Mouse (Mus musculus): ENCODE measurements around the gene Tomm40l. TPM values are rescaled to one million over a fixed set of nuclear protein-coding genes. Genes with fewer than 3 reads are reported as not detected.
A peak's percentile ranks its signal among the peaks of the same experiment; 100 is the strongest.

The Tomm40l gene
- total RNA-seq, 2 experiments from 2014 or later, result 71.4 to 71.6 TPM

GRCm38 (mm10) chr1:171205704-171206493 lies 16.4 kb downstream of the Tomm40l start:
- intact Hi-C loops (cut with DNase I), result no loop called here
- no peak for DNase-seq (ENCODE audit: extremely low spot score in 1 of 2, low spot score in 2 of 2)

GRCm38 (mm10) chr1:171204249-171204644 lies 18.1 kb downstream of the Tomm40l start:
- DNase-seq (ENCODE audit: extremely low spot score in 1 of 2, low spot score in 2 of 2), result no peak
- intact Hi-C loops (cut with DNase I), result no loop called here

GRCm38 (mm10) chr1:171203471-171204248 lies 18.7 kb downstream of the Tomm40l start:
- no peak for DNase-seq (ENCODE audit: extremely low spot score in 1 of 2, low spot score in 2 of 2)
- intact Hi-C loops (cut with DNase I), result no loop called here

- intact Hi-C loops (cut with DNase I), result no loop called here
- no peak for DNase-seq (ENCODE audit: extremely low spot score in 1 of 2, low spot score in 2 of 2)
Measured at GRCm38 (mm10) chr1:171200769-171201168, 21.5 kb downstream of the Tomm40l start.

- intact Hi-C loops (cut with DNase I), result no loop called here
- DNase-seq (ENCODE audit: extremely low spot score in 1 of 2, low spot score in 2 of 2), result no peak
Measured at GRCm38 (mm10) chr1:171199532-171199931, 22.8 kb downstream of the Tomm40l start.

- intact Hi-C loops (cut with DNase I), result no loop called here
- DNase-seq (ENCODE audit: extremely low spot score in 1 of 2, low spot score in 2 of 2), result peak; percentile 51 to 71
Measured at GRCm38 (mm10) chr1:171195887-171196397, 26.4 kb downstream of the Tomm40l start, which contains the start of gene Pcp4l1. Gene Pcp4l1, minus strand, starts transcription at chr1:171196268.

GRCm38 (mm10) chr1:171195046-171195822 lies 27.1 kb downstream of the Tomm40l start:
- intact Hi-C loops (cut with DNase I), result no loop called here
- DNase-seq (ENCODE audit: extremely low spot score in 1 of 2, low spot score in 2 of 2), result no peak

- intact Hi-C loops (cut with DNase I), result no loop called here
- no peak for DNase-seq (ENCODE audit: extremely low spot score in 1 of 2, low spot score in 2 of 2)
Measured at GRCm38 (mm10) chr1:171193911-171194830, 28.1 kb downstream of the Tomm40l start.

- peak in 1 of 2 experiments; percentile 59 for DNase-seq (ENCODE audit: extremely low spot score in 1 of 2, low spot score in 2 of 2)
- intact Hi-C loops (cut with DNase I), result no loop called here
Measured at GRCm38 (mm10) chr1:171193093-171193840, 29.0 kb downstream of the Tomm40l start.

GRCm38 (mm10) chr1:171192283-171192682 lies 30.0 kb downstream of the Tomm40l start:
- DNase-seq (ENCODE audit: extremely low spot score in 1 of 2, low spot score in 2 of 2), result no peak

GRCm38 (mm10) chr1:171190832-171191231 lies 31.5 kb downstream of the Tomm40l start:
- intact Hi-C loops (cut with DNase I), result no loop called here

More at GRCm38 (mm10) chr1:171192283-171192682, 30.0 kb downstream of the Tomm40l start:
- intact Hi-C loops (cut with DNase I), result no loop called here

GRCm38 (mm10) chr1:171189476-171190114 lies 32.7 kb downstream of the Tomm40l start:
- DNase-seq (ENCODE audit: extremely low spot score in 1 of 2, low spot score in 2 of 2), result no peak
- intact Hi-C loops (cut with DNase I), result no loop called here

More at GRCm38 (mm10) chr1:171190832-171191231, 31.5 kb downstream of the Tomm40l start:
- DNase-seq (ENCODE audit: extremely low spot score in 1 of 2, low spot score in 2 of 2), result no peak

GRCm38 (mm10) chr1:171189046-171189445 lies 33.3 kb downstream of the Tomm40l start:
- intact Hi-C loops (cut with DNase I), result no loop called here
- no peak for DNase-seq (ENCODE audit: extremely low spot score in 1 of 2, low spot score in 2 of 2)

- intact Hi-C loops (cut with DNase I), result no loop called here
- no peak for DNase-seq (ENCODE audit: extremely low spot score in 1 of 2, low spot score in 2 of 2)
Measured at GRCm38 (mm10) chr1:171187851-171188700, 34.2 kb downstream of the Tomm40l start.

- DNase-seq (ENCODE audit: extremely low spot score in 1 of 2, low spot score in 2 of 2), result no peak
- intact Hi-C loops (cut with DNase I), result no loop called here
Measured at GRCm38 (mm10) chr1:171185655-171186054, 36.7 kb downstream of the Tomm40l start.

- intact Hi-C loops (cut with DNase I), result no loop called here
- peak in 1 of 2 experiments; percentile 52 for DNase-seq (ENCODE audit: extremely low spot score in 1 of 2, low spot score in 2 of 2)
Measured at GRCm38 (mm10) chr1:171184314-171184713, 38.0 kb downstream of the Tomm40l start.
